Mouse (Mus musculus) liver, embryonic 14.5 days (tissue): ENCODE measurements around the gene Atp1a2.

Source experiments
- CTCF ChIP-seq: IDR thresholded peaks from 2 replicates; pipeline ENCODE4 v1.5.1; 2016; ENCODE audit warnings: antibody characterized with exemption, low read depth, control low read depth
- EP300 ChIP-seq: IDR thresholded peaks from 2 replicates; pipeline ENCODE4 v1.6.1; 2016; ENCODE audit warnings: antibody characterized with exemption, low read depth

GRCm38 (mm10) chr1:172328041-172328440 is 30.2 kb upstream of the Atp1a2 start:
- TF ChIP-seq CTCF (no peak), EP300 (no peak)
